Mouse (Mus musculus) neural tube, embryonic 14.5 days (tissue): ENCODE results near the gene Gm49340. TPM values are rescaled to one million over a fixed set of nuclear protein-coding genes. Genes with fewer than 3 reads are reported as not detected.
"Not testable (repeated sequence)": the region's sequence is repeated elsewhere in the genome, so short reads cannot be mapped to it uniquely, and the experiment has no call there.

Experiments used
- ATAC-seq: fragments of 200-750 bp; cut with Nextera tagmentation; 2 replicates; pipeline ENCODE4 v1.8.0; 2017; ENCODE audit warnings: low read depth, mild to moderate bottlenecking, moderate TSS enrichment, moderate library complexity
- H3K27ac ChIP-seq: fragments of 300-500 bp; sonication (generic); 2 replicates; pipeline ENCODE4 v1.5.1; 2014; ENCODE audit warnings: low read depth, mild to moderate bottlenecking, control low read depth, low read length, moderate library complexity, mixed read lengths
- H3K27me3 ChIP-seq: fragments of 300-500 bp; sonication (generic); 2 replicates; pipeline ENCODE4 v1.6.1; 2014; ENCODE audit warnings: low read length; ENCODE audit not compliant: control insufficient read depth, insufficient read depth
- H3K36me3 ChIP-seq: fragments of 300-500 bp; sonication (generic); 2 replicates; pipeline ENCODE4 v1.6.1; 2014; ENCODE audit warnings: low read length, mixed read lengths; ENCODE audit not compliant: control insufficient read depth, insufficient read depth
- H3K4me1 ChIP-seq: fragments of 300-500 bp; sonication (generic); 2 replicates; pipeline ENCODE4 v1.6.1; 2014; ENCODE audit warnings: low read length; ENCODE audit not compliant: control insufficient read depth, insufficient read depth
- H3K4me2 ChIP-seq: fragments of 300-500 bp; sonication (generic); 2 replicates; pipeline ENCODE4 v1.6.1; 2014; ENCODE audit warnings: mild to moderate bottlenecking, low read depth, low read length, control low read depth
- H3K4me3 ChIP-seq: fragments of 300-500 bp; sonication (generic); 2 replicates; pipeline ENCODE4 v1.5.1; 2014; ENCODE audit warnings: low read depth, low read length, control low read depth, mixed read lengths
- H3K9ac ChIP-seq: fragments of 300-500 bp; sonication (generic); replicated peaks from 2 replicates; pipeline ENCODE4 v1.6.1; 2014; ENCODE audit warnings: low read depth, mild to moderate bottlenecking, control low read depth, low read length, mixed read lengths
- H3K9me3 ChIP-seq: fragments of 300-500 bp; sonication (generic); 2 replicates; pipeline ENCODE4 v1.6.1; 2016; ENCODE audit warnings: low read length; ENCODE audit not compliant: control insufficient read depth
- WGBS: fragments of 180-500 bp; shearing (Covaris S2); extraction: QIAGEN DNeasy Blood & Tissue Kit; methylation state at CpG from one replicate; pipeline ENCODE4 v1.1.7; 2014; 5-methylcytosine and 5-hydroxymethylcytosine counted together
- polyA plus RNA-seq: library from polyadenylated mRNA; unstranded; fragments of >200 nt; fragmentation: Nextera tagmentation; extraction: Ambion mirVana; gene quantifications from 2 replicates; pipeline ENCODE4 v1.2.1, GENCODE M21; 2014

Gene Gm49340
- polyA plus RNA-seq, 1 experiment from 2014 or later: not detected

DNA sequence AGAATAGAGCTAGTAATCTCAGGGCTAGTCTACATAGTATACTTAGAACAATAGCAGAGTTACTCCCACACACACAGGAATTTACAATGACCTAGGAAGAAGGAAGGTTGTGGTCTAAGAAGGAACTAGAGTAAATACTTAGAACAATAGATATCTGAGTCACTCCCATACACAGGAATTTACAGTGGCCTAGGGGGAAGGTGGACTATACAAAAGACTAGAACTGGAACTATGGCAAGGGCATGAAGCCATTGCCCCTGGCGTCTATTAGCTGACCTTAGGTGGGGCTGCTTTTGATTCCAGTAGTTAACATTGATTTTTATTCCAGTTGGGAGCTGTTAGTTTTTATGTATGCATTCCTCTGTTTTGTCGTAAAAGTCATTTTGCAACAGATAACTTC lies 11.0 kb upstream of the Gm49340 start:
- H3K9ac ChIP-seq, H3K4me3 ChIP-seq, H3K36me3 ChIP-seq, H3K9me3 ChIP-seq, H3K4me2 ChIP-seq, H3K27ac ChIP-seq, H3K4me1 ChIP-seq, H3K27me3 ChIP-seq, ATAC-seq: not testable (repeated sequence)
- 84% methylated on average over 2 of the region's 2 CpGs for WGBS

- H3K9ac ChIP-seq, H3K36me3 ChIP-seq, H3K27me3 ChIP-seq, H3K9me3 ChIP-seq, H3K4me1 ChIP-seq, H3K27ac ChIP-seq, H3K4me3 ChIP-seq, ATAC-seq, H3K4me2 ChIP-seq: not testable (repeated sequence)
- 94% methylated on average over 13 of the region's 13 CpGs for WGBS
These were observed 8.5 kb upstream of the Gm49340 start for GRCm38 (mm10) chr11:73321064-73321463.

DNA sequence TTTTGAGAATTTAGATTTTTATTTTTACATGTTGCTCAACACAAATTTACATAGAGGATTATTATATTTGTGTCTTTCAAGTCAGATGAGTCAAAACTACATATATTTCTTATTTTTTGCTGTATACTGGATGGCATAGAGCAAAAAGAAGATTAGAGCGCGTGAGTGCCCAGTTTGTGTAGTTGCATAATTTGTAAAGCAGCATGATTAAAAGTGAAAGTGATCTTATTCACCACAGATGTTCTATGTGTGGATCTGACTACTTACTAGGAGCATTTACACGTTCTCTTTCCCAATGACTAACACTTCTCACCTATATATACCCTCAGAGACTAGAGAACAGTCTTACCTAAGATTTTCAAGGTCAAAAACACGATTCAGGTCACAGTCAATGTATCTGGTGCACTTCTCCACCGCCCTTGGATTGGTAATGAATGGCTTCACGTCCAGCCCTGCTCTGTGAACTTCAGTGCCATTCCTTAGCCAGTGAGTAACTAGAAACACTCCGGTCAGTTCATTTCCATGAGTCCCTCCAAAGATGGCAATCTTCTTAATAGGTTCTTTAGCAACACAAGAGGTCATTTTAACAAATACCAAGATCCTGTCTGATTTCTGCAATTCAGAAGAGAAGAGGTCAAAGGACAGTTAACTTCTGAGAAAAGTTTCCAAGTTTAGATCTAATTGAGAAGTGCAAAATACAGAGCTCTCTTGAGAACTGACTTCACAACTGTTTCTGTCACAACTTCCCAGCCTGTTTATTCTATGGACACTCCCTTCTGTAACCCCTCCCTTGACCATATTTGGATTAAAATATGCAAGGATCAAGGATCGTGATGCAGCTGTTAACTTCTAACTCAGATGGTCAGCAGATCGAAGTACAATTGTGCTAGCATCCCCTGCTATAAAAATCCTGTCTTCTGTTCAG lies 5.4 kb upstream of the Gm49340 start:
- WGBS: 75% methylated on average over 9 of the region's 9 CpGs
- ATAC-seq: no peak
- Histone ChIP-seq H3K4me1 (no peaks in the 10 kb centered on the region), H3K9ac (no peak overlapping the region), H3K27ac (no peak overlapping the region), H3K9me3 (no peaks in the 10 kb centered on the region), H3K36me3 (no peaks in the 10 kb centered on the region), H3K27me3 (no peaks in the 10 kb centered on the region), H3K4me2 (no peak overlapping the region), H3K4me3 (no peak overlapping the region)

DNA sequence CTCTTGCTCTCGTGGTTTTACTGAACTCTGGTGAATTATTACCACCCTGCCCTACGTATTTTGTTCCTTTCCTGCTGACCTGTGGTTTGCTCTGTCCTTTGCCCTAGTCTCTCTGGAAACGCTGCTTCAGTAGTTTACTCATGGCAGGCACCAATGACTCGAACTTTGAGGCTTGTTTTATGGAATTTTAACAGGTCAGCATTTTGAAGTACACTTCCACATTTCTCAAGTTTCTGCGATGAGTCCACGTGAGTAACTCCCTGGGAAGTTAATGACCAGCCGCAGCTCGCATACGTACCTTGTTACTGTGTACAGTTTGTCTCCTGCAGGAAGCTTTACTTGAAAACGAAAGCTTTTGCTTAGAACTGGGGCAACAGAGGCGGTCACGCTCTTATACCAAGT lies 3.1 kb upstream of the Gm49340 start:
- no peaks in the 10 kb centered on the region for H3K27me3 ChIP-seq
- no peak overlapping the region for H3K27ac ChIP-seq
- no peaks in the 10 kb centered on the region for H3K9me3 ChIP-seq
- no peak for ATAC-seq
- H3K9ac ChIP-seq: no peak overlapping the region
- no peaks in the 10 kb centered on the region for H3K4me1 ChIP-seq
- no peaks in the 10 kb centered on the region for H3K36me3 ChIP-seq
- no peak overlapping the region for H3K4me2 ChIP-seq
- WGBS: 59% methylated on average over 12 of the region's 12 CpGs
- no peak overlapping the region for H3K4me3 ChIP-seq

DNA sequence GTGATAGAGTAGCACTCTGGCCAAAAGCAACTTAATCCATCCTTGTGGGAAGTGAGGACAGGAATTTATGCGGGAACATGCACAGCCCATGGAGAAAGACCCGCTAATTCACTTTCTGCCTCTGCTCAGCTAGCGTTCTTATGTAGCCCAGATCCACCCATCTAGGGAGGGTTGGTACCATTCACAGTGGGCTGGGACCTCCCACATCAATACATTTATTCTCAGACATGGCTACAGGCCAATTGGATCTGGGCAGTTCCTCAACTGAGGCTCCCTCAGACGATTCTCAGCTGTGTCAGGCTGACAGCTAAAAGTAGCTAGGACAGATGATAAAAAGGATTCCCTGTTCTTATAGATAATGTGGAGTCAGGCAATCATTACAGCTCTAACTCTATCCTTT lies 2.2 kb upstream of the Gm49340 start:
- H3K4me2 ChIP-seq: no peak overlapping the region
- WGBS: 76% methylated on average over 4 of the region's 4 CpGs
- H3K9me3 ChIP-seq: no peaks in the 10 kb centered on the region
- H3K27me3 ChIP-seq: no peaks in the 10 kb centered on the region
- H3K36me3 ChIP-seq: no peaks in the 10 kb centered on the region
- H3K4me3 ChIP-seq: no peak overlapping the region
- H3K27ac ChIP-seq: no peak overlapping the region
- no peak for ATAC-seq
- H3K4me1 ChIP-seq: no peaks in the 10 kb centered on the region
- no peak overlapping the region for H3K9ac ChIP-seq

GRCm38 (mm10) chr11:73333357-73333756 lies 3.8 kb downstream of the Gm49340 start:
- no peaks in the 10 kb centered on the region for H3K9me3 ChIP-seq
- H3K27ac ChIP-seq: no peak overlapping the region
- no peak overlapping the region for H3K9ac ChIP-seq
- 73% methylated on average over 2 of the region's 2 CpGs for WGBS
- H3K4me3 ChIP-seq: no peak overlapping the region
- H3K27me3 ChIP-seq: no peaks in the 10 kb centered on the region
- H3K4me2 ChIP-seq: no peak overlapping the region
- ATAC-seq: no peak
- no peaks in the 10 kb centered on the region for H3K36me3 ChIP-seq
- no peaks in the 10 kb centered on the region for H3K4me1 ChIP-seq

DNA sequence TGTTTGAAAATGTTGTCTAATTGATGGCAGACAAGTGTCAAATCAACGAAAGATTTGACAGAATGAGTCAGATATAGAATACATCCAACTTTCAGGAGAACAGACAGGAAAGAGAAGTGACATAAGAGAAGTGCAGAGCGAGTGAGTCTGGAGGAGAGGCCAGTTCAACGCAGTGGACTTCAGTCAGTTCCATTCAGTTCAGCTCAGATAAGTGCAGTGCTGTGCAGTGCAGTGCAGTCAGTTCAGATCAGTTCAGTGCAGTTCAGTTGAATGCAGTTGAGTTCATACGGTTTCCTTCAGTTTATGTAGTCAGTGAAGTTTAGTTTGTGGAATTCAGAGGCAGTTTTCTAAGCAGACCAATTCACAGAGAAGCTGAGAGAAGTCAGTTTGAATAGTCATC lies 7.4 kb downstream of the Gm49340 start:
- 81% methylated on average over 4 of the region's 4 CpGs for WGBS
- no peak overlapping the region for H3K4me2 ChIP-seq
- H3K9ac ChIP-seq: no peak overlapping the region
- H3K36me3 ChIP-seq: no peaks in the 10 kb centered on the region
- no peak overlapping the region for H3K27ac ChIP-seq
- H3K4me3 ChIP-seq: no peak overlapping the region
- H3K27me3 ChIP-seq: no peaks in the 10 kb centered on the region
- H3K4me1 ChIP-seq: no peaks in the 10 kb centered on the region
- H3K9me3 ChIP-seq: no peaks in the 10 kb centered on the region
- ATAC-seq: no peak

DNA sequence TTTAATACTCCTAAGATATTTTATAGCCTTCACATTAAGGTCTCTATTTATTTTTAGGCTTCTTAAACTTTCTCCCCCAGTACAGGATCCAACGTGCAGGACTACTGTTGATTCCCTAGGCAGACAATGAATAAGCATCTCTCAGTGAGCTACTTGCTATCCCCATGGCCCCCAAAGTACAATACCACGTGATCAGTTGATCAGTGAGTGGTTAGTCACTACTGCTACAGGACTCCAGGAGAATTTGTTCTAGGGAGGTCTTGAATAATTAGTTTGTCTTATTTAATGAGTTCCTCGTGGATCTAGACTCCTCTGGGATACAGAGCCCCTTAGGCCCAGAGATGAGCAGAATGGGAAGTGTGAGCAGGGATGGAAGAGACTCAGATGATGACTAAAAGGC lies 20.9 kb downstream of the Gm49340 start, which contains the start of gene Olfr20:
Gene Olfr20 (plus strand): TSS at position 301 of the 400 bp plus-strand sequence.
- no peak for ATAC-seq

DNA sequence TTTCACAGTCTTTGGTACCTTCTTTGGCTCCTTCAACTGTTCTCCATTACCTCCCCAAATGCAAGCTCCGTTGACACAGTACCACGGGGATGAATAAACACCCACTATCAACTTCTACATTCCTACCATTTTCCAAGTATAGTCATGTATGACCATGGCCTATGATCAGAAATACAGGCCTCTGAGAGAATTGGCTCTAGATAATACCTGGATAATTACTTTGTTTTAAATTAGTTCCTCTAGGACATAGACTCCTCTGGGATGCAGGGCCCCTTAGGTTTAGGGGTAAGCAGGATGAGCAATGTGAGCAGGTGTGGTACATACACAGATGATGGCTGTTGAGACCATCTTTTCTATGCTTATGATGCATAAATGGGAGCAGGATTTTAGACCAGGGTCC lies 41.4 kb downstream of the Gm49340 start, which contains the start of gene Olfr376:
Gene Olfr376 (plus strand): TSS at position 301 of the 400 bp plus-strand sequence.
- WGBS: 95% methylated on average over 2 of the region's 2 CpGs
- H3K4me2 ChIP-seq: no peak within 1 kb of the TSS
- no peaks in the 10 kb centered on the region for H3K4me1 ChIP-seq
- H3K9ac ChIP-seq: no peak within 1 kb of the TSS
- H3K9me3 ChIP-seq: no peaks in the 10 kb centered on the region
- H3K27ac ChIP-seq: no peak within 1 kb of the TSS
- no peaks in the 10 kb centered on the region for H3K36me3 ChIP-seq
- no peaks in the 10 kb centered on the region for H3K27me3 ChIP-seq
- no peak for ATAC-seq
- H3K4me3 ChIP-seq: no peak within 1 kb of the TSS

More for the DNA sequence above, 20.9 kb downstream of the Gm49340 start, which contains the start of gene Olfr20:
- Histone ChIP-seq H3K4me3 (no peak within 1 kb of the TSS), H3K27me3 (no peaks in the 10 kb centered on the region), H3K36me3 (no peaks in the 10 kb centered on the region), H3K9me3 (no peaks in the 10 kb centered on the region), H3K4me2 (no peak within 1 kb of the TSS), H3K27ac (no peak within 1 kb of the TSS), H3K9ac (no peak within 1 kb of the TSS), H3K4me1 (no peaks in the 10 kb centered on the region)
- WGBS: 50% methylated on average over 3 of the region's 3 CpGs
